Mouse (Mus musculus) frontal cortex, adult 2 months (tissue): ENCODE results near the gene Heatr4. TPM values are rescaled to one million over a fixed set of nuclear protein-coding genes. Genes with fewer than 3 reads are reported as not detected.
"Not testable (repeated sequence)": the region's sequence is repeated elsewhere in the genome, so short reads cannot be mapped to it uniquely, and the experiment has no call there.

Experiments used
- DNase-seq, 2 experiments: peaks; one replicate each; pipeline ENCODE4 v3.0.0; 2022; ENCODE audit warnings: low spot score in 1 of 2; ENCODE audit errors: extremely low spot score in 1 of 2
- polyA plus RNA-seq: library from polyadenylated mRNA; depleted of rRNA; stranded (reverse); fragments of >200 nt; gene quantifications from 2 replicates; pipeline ENCODE4 v1.2.3, GENCODE M21; 2012; rRNA removed

Gene Heatr4
- 0.04 and 0.06 TPM in 2 replicates for polyA plus RNA-seq

- DNase-seq: no peak
Observed at GRCm38 (mm10) chr12:83984752-83985151, at the start of gene Heatr4. Gene Heatr4 (minus strand): TSS chr12:83984852.

- DNase-seq: no peak
Observed at GRCm38 (mm10) chr12:84034108-84034507, 49.5 kb upstream of the Heatr4 start.

GRCm38 (mm10) chr12:84033302-84033701 lies 48.6 kb upstream of the Heatr4 start:
- not testable (repeated sequence) for DNase-seq

GRCm38 (mm10) chr12:84032854-84033253 lies 48.2 kb upstream of the Heatr4 start:
- no peak for DNase-seq

- DNase-seq: peak; percentile 35 to 94
Observed at GRCm38 (mm10) chr12:84030659-84031332, 46.1 kb upstream of the Heatr4 start.

GRCm38 (mm10) chr12:84029043-84029442 lies 44.4 kb upstream of the Heatr4 start:
- DNase-seq: not testable (repeated sequence)

GRCm38 (mm10) chr12:84028328-84028727 lies 43.7 kb upstream of the Heatr4 start:
- DNase-seq: not testable (repeated sequence)

- DNase-seq: no peak
Observed at GRCm38 (mm10) chr12:84025888-84026287, 41.2 kb upstream of the Heatr4 start.

- DNase-seq: no peak
Observed at GRCm38 (mm10) chr12:84023052-84023745, 38.5 kb upstream of the Heatr4 start.

GRCm38 (mm10) chr12:84022266-84022665 lies 37.6 kb upstream of the Heatr4 start:
- not testable (repeated sequence) for DNase-seq

GRCm38 (mm10) chr12:84020528-84020927 lies 35.9 kb upstream of the Heatr4 start:
- not testable (repeated sequence) for DNase-seq

GRCm38 (mm10) chr12:84013701-84014100 lies 29.0 kb upstream of the Heatr4 start:
- DNase-seq: peak in 1 of 2 experiments; percentile 49

- no peak for DNase-seq
Observed at GRCm38 (mm10) chr12:84013130-84013529, 28.5 kb upstream of the Heatr4 start.

GRCm38 (mm10) chr12:84011251-84012040 lies 26.8 kb upstream of the Heatr4 start:
- peak; percentile 50 to 82 for DNase-seq

GRCm38 (mm10) chr12:84010201-84010600 lies 25.5 kb upstream of the Heatr4 start:
- DNase-seq: no peak

GRCm38 (mm10) chr12:84009171-84009965 lies 24.7 kb upstream of the Heatr4 start, which contains the start of gene Acot1:
Gene Acot1 (plus strand): TSS chr12:84009490.
- peak; percentile 58 to 66 for DNase-seq

GRCm38 (mm10) chr12:84008729-84009128 lies 24.1 kb upstream of the Heatr4 start:
- DNase-seq: no peak

GRCm38 (mm10) chr12:84008251-84008650 lies 23.6 kb upstream of the Heatr4 start:
- DNase-seq: no peak

GRCm38 (mm10) chr12:84003866-84004265 lies 19.2 kb upstream of the Heatr4 start:
- DNase-seq: no peak

GRCm38 (mm10) chr12:84000418-84000817 lies 15.8 kb upstream of the Heatr4 start:
- DNase-seq: no peak
